Mouse (Mus musculus) limb, embryonic 14.5 days (tissue): ENCODE data around the gene Map6. TPM values are rescaled to one million over a fixed set of nuclear protein-coding genes. Genes with fewer than 3 reads are reported as not detected.

Source experiments
- ATAC-seq: fragments of 200-750 bp; cut with Nextera tagmentation; 2 replicates; pipeline ENCODE4 v1.8.0; 2017; ENCODE audit warnings: low read depth, moderate number of reproducible peaks, moderate TSS enrichment; ENCODE audit not compliant: low FRiP score
- DNase-seq: peaks from one replicate; pipeline ENCODE4 v3.0.0-alpha.2; 2015; ENCODE audit warnings: low spot score
- H3K27ac ChIP-seq: fragments of 300-500 bp; sonication (generic); replicated peaks from 2 replicates; pipeline ENCODE4 v1.5.1; 2014; ENCODE audit warnings: low read depth, mild to moderate bottlenecking, low read length, moderate library complexity, mixed read lengths
- H3K27me3 ChIP-seq: fragments of 300-500 bp; sonication (generic); 2 replicates; pipeline ENCODE4 v1.6.1; 2014; ENCODE audit warnings: low read length, mixed read lengths; ENCODE audit not compliant: control insufficient read depth, insufficient read depth
- H3K36me3 ChIP-seq: fragments of 300-500 bp; sonication (generic); 2 replicates; pipeline ENCODE4 v1.6.1; 2014; ENCODE audit warnings: mild to moderate bottlenecking, low read length, moderate library complexity, mixed read lengths; ENCODE audit not compliant: control insufficient read depth, insufficient read depth
- H3K4me1 ChIP-seq: fragments of 300-500 bp; sonication (generic); 2 replicates; pipeline ENCODE4 v1.6.1; 2014; ENCODE audit warnings: antibody characterized with exemption, low read length, mixed read lengths; ENCODE audit not compliant: control insufficient read depth, insufficient read depth
- H3K4me2 ChIP-seq: fragments of 300-500 bp; sonication (generic); replicated peaks from 2 replicates; pipeline ENCODE4 v1.6.1; 2014; ENCODE audit warnings: low read depth, mild to moderate bottlenecking, low read length, moderate library complexity; ENCODE audit not compliant: severe bottlenecking
- H3K4me3 ChIP-seq: fragments of 300-500 bp; sonication (generic); replicated peaks from 2 replicates; pipeline ENCODE4 v1.5.1; 2014; ENCODE audit warnings: low read length
- H3K9ac ChIP-seq: fragments of 300-500 bp; sonication (generic); 2 replicates; pipeline ENCODE4 v1.6.1; 2014; ENCODE audit warnings: mild to moderate bottlenecking, low read depth, low read length, moderate library complexity; ENCODE audit not compliant: severe bottlenecking
- H3K9me3 ChIP-seq: fragments of 300-500 bp; sonication (generic); 2 replicates; pipeline ENCODE4 v1.6.1; 2016; ENCODE audit warnings: low read length; ENCODE audit not compliant: control insufficient read depth
- POLR2A ChIP-seq: fragments of 200-500 bp; IDR thresholded peaks from 2 replicates; pipeline ENCODE4 v1.8.0; 2012; ENCODE audit warnings: inconsistent platforms, mild to moderate bottlenecking, moderate library complexity, borderline replicate concordance; ENCODE audit not compliant: insufficient read depth, insufficient read length; ENCODE audit errors: extremely low read depth
- WGBS: fragments of 180-500 bp; shearing (Covaris S2); extraction: QIAGEN DNeasy Blood & Tissue Kit; methylation state at CpG from one replicate; pipeline ENCODE4 v1.1.7; 2014; 5-methylcytosine and 5-hydroxymethylcytosine counted together
- polyA plus RNA-seq, 2 experiments: library from polyadenylated mRNA; depleted of rRNA in 1 of 2; stranded (reverse) in 1 of 2; unstranded in 1 of 2; fragments of >200 nt; fragmentation: Nextera tagmentation in 1 of 2; extraction: Ambion mirVana in 1 of 2; gene quantifications; 2 replicates each; pipeline versions ENCODE4 v1.2.1 to v1.2.3; 2012 to 2014

The Map6 gene
- polyA plus RNA-seq, 2 experiments = 3.5 to 6.3 TPM

DNA sequence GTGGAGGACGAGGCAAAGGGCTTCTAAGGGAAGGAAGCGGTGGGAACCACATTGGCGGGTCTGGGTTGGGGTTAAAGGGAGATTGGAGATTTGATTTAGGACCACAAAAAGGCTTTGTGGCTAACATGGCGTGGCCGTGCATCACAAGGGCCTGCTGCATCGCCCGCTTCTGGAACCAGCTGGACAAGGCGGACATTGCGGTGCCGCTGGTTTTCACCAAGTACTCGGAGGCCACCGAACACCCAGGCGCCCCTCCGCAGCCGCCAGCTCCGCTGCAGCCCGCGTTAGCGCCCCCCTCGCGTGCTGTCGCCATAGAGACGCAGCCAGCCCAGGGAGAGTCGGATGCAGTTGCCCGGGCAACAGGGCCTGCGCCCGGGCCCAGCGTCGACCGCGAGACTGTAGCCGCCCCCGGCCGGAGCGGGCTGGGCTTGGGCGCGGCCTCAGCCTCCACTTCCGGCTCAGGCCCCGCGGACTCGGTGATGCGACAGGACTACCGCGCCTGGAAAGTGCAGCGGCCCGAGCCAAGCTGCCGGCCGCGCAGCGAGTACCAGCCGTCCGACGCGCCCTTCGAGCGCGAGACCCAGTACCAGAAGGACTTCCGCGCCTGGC, 754 bp downstream of the Map6 start:
- H3K27ac ChIP-seq = no peak overlapping the region
- under 1% methylated on average over 51 of the region's 59 CpGs for WGBS
- DNase-seq (peak; percentile 53), ATAC-seq (peak; percentile 75)
- H3K9me3 ChIP-seq = no peaks in the 10 kb centered on the region
- H3K4me1 ChIP-seq = peaks cover 16% of the 10 kb centered on the region
- peak overlapping the region; percentile 91 for H3K4me2 ChIP-seq
- peak overlapping the region; percentile 54 for H3K4me3 ChIP-seq
- TF ChIP-seq POLR2A = no peak
- H3K36me3 ChIP-seq = no peaks in the 10 kb centered on the region
- peaks cover 55% of the 10 kb centered on the region for H3K27me3 ChIP-seq
- H3K9ac ChIP-seq = peak overlapping the region; percentile 49

DNA sequence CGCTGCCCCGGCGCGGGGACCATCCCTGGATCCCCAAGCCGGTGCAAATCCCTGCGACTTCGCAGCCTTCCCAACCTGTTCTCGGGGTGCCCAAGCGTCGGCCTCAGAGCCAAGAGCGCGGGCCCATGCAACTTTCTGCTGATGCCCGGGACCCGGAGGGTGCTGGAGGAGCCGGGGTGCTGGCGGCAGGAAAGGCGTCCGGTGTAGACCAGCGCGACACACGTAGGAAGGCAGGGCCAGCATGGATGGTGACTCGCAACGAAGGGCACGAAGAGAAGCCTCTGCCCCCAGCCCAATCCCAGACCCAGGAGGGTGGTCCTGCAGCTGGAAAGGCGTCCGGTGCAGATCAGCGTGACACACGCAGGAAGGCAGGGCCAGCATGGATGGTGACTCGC, 1.3 kb downstream of the Map6 start:
- H3K4me3 ChIP-seq = peak overlapping the region; percentile 54
- peak overlapping the region; percentile 91 for H3K4me2 ChIP-seq
- peak overlapping the region; percentile 49 for H3K9ac ChIP-seq
- H3K27me3 ChIP-seq = peaks cover 55% of the 10 kb centered on the region
- no peaks in the 10 kb centered on the region for H3K9me3 ChIP-seq
- no peaks in the 10 kb centered on the region for H3K36me3 ChIP-seq
- H3K4me1 ChIP-seq = peaks cover 16% of the 10 kb centered on the region
- no peak for TF ChIP-seq POLR2A
- ATAC-seq = no peak
- no peak overlapping the region for H3K27ac ChIP-seq
- DNase-seq = no peak
- under 1% methylated on average over 24 of the region's 29 CpGs for WGBS

DNA sequence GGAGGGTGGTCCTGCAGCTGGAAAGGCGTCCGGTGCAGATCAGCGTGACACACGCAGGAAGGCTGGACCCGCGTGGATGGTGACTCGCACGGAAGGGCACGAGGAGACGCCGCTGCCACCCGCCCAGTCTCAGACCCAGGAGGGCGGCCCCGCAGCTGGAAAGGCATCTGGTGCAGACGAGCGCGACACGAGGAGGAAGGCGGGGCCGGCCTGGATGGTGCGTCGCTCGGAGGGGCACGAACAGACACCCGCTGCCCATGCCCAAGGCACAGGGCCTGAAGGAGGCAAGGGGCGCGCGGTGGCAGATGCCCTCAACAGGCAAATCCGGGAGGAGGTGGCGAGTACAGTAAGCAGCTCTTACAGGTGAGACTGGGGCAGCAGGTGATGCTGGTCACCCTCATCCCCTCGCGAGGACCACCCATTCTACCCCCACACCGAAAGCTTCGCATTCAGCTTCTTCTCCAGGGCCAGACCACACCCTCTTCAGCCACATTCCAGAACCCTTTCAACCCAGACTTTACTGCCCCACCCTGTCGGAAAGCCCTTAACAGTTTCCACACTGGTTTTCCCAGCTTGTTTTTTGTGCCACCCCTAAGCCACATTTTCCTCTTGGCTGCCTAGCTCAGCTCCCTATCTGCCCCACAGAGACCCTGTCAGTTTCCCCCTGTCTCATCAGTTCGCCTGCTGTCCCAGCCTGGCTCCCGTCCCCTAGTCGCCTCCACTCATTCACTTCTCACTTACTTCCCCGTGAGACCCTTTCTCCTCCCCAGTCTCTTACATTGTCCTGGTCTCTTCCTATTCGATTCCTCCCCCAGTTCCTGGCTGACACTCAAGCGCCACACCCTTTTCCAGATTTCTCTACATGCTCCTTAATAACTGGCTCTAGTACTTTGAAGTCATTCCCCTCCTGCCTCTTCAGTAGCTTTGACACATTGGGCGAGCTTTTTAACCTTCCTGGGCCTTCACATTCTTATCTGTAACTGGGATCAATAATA, 2.0 kb downstream of the Map6 start:
- Histone ChIP-seq H3K4me1 (peaks cover 16% of the 10 kb centered on the region), H3K4me3 (peak overlapping the region; percentile 54), H3K27me3 (peaks cover 55% of the 10 kb centered on the region), H3K4me2 (peak overlapping the region; percentile 91), H3K36me3 (no peaks in the 10 kb centered on the region), H3K9ac (no peak overlapping the region), H3K27ac (no peak overlapping the region), H3K9me3 (no peaks in the 10 kb centered on the region)
- no peak for TF ChIP-seq POLR2A
- 7% methylated on average over 37 of the region's 42 CpGs for WGBS
- no peak for DNase-seq
- ATAC-seq = no peak; the same call in 1 of the 2 replicates

DNA sequence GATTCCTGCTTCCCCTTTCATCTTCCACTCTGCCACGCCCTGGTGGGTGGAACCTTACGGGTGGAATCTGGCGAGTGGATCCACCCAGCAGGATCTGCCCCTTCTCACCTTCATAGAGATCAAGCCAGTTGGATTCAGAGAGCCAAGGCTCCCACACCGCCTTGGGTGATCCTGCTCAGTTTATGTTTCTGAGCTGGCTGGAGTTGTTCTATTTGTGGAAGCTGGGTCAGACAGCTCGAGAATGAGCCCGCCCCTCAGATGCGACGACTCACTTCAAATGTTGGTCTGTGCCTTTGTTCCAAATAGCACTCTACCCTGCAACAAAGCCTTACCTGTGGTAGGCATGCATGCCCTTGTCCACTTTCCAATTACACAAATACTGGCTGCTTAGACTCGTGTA, 4.4 kb downstream of the Map6 start:
- Histone ChIP-seq H3K4me1 (peaks cover 16% of the 10 kb centered on the region), H3K4me2 (no peak overlapping the region), H3K36me3 (no peaks in the 10 kb centered on the region), H3K9ac (no peak overlapping the region), H3K9me3 (no peaks in the 10 kb centered on the region), H3K4me3 (no peak overlapping the region), H3K27ac (no peak overlapping the region), H3K27me3 (peaks cover 35% of the 10 kb centered on the region)
- WGBS = 60% methylated on average over 9 of the region's 9 CpGs
- DNase-seq = no peak
- ATAC-seq = no peak
- TF ChIP-seq POLR2A = no peak

DNA sequence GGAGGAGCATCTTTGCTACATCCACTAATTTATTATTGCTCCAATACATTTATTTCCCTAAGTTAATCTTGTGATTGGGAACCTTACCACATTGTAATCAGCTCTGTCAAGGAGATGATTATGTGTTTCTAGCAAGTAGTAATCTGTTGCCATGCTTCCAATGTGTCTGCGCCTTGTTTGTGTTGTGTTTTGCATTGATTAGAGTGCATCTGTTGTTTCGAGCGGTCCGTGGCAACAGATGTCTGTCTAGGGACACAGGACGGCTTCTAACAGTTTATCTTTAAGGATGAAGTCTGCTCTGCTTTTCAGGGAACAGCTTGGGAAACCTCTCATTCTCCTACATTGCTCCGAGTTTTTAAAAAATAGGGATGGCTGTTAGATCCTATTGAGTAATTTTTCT, 7.9 kb downstream of the Map6 start:
- no peak for TF ChIP-seq POLR2A
- DNase-seq = no peak
- Histone ChIP-seq H3K36me3 (no peaks in the 10 kb centered on the region), H3K9ac (no peak overlapping the region), H3K27ac (no peak overlapping the region), H3K4me1 (no peaks in the 10 kb centered on the region), H3K9me3 (no peaks in the 10 kb centered on the region), H3K4me2 (no peak overlapping the region), H3K27me3 (peaks cover 1% of the 10 kb centered on the region; the same call in 1 of the 2 replicates), H3K4me3 (no peak overlapping the region)
- WGBS = 57% methylated on average over 6 of the region's 6 CpGs
- ATAC-seq = no peak
